Mouse (Mus musculus) liver, adult 2 months (tissue): ENCODE measurements around the gene Tppp.
"Not testable (repeated sequence)": the region's sequence is repeated elsewhere in the genome, so short reads cannot be mapped to it uniquely, and the experiment has no call there.

ENCODE experiments used
- CTCF ChIP-seq: fragments of 200-500 bp; IDR thresholded peaks from 2 replicates; pipeline ENCODE4 v1.5.1; 2011; ENCODE audit warnings: low read depth, low read length, control low read depth
- POLR2A ChIP-seq: fragments of 200-500 bp; IDR thresholded peaks from 2 replicates; pipeline ENCODE4 v1.6.1; 2011; ENCODE audit warnings: low read length, control low read depth; ENCODE audit not compliant: insufficient read depth; ENCODE audit errors: extremely low read depth

DNA sequence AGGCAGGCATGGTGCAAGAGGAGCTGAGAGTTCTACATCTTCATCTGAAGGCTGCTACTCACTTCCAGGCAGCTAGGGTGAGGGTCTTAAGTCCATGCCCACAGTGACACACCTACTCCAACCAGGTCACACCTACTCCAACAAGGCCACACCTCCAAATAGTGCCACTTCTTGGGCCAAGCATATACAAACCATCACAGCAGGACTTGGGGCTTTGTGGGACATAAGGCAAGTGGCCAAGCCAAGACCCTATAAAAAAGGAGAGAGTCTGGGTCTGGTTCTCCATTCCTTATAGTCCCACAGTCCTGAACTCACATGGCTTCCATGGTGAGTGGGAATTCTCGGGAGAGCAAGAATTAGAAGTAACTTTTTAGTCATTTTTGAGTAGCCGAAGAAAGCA is 991 bp upstream of the Tppp start:
- TF ChIP-seq CTCF, POLR2A: not testable (repeated sequence)
